Mouse (Mus musculus): ENCODE data around the gene Smc1b. TPM values are rescaled to one million over a fixed set of nuclear protein-coding genes. Genes with fewer than 3 reads are reported as not detected.

Gene Smc1b
- 0.15 TPM in 1 of 2 replicates, not detected in the other for polyA plus RNA-seq (2016; fragmentation: Nextera tagmentation; extraction: Ambion mirVana)

DNA sequence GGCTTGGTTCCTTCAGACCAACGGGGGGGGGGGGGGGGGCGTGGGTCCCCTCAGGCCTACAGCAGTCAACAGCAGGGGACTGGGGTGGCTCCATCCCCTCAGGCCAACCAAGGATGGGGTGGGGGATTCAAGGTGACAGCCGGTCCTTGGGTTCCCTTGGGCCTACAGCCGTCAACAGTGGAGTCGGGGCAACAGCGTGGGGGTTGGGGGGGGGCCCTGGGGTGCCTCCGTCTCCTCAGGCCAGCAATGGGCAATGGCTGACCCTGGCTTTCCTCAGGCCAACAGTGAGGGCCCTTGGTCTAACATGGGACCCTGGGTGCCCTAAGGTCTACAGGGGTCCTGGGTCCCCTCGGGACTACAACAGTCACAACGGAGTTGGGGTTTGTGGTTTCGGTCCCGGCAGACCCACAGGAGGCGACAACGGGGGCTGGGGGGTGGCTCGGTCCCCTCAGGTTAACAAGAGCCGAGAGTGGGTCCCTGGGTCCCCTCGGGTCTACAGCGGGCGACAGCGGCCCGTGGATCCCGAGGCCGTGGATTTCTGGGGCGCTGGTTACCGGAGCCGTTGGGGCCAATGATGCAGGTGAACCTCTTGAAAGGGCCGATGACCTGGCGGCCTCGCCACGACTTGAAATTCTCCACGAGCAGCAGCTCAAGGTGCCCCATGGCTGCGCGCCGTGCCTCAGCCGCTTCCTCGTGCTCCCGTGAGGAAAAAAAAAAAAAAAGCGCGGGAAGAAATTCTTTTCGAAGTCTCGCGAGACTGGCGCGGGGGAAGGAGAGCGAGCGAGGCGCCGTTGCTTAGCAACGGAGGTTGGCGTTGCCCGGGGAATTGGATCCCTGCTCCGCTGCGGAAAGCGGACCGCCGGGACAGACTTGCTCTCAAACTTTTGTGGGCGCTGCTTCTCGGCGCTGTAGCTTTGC, at the start of gene Smc1b, which contains the start of gene Ribc2:
TSS of gene Smc1b (minus strand) at position 690 of the 918 bp plus-strand sequence.
TSS of gene Ribc2 (plus strand) at position 804 of the 918 bp plus-strand sequence.
- Histone ChIP-seq H3K4me1 (replicated peaks) (peaks cover 15% of the 10 kb centered on the region), H3K27me3 (ENCODE audit: insufficient read depth, poor library complexity, severe bottlenecking) (peaks cover 32% of the 10 kb centered on the region), H3K4me3 (peak within 1 kb of the TSS; percentile 45), H3K27ac (peak within 1 kb of the TSS; percentile 78), H3K9me3 (peaks cover 6% of the 10 kb centered on the region; the same call in 1 of the 2 replicates), H3K36me3 (no peaks in the 10 kb centered on the region)
- 31% methylated on average over 57 of the region's 58 CpGs for WGBS
- peak; percentile 82 for DNase-seq (ENCODE audit: low spot score)

DNA sequence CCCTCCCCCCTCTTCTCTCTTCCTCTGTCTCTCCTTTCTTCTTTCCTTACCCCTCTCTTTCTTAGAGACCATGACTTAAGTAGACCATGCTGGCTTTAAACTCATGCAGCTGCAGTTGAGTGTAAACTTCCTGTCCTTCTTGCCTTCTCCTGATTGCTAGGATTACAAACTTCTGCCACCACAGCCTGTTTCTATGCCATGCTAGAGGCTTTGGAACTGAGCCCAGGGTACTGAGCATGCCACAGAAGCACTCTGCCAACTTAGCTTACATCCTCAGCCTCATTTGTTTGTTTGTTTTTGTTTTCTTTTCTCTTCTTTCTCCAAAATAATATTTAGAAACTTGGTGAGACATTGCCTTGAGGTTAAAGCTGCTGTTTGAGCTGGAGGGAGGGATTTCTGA, 48.6 kb upstream of the Smc1b start:
- no peaks in the 10 kb centered on the region for H3K9me3 ChIP-seq
- no peak overlapping the region for H3K4me3 ChIP-seq
- H3K4me1 ChIP-seq (replicated peaks), result peaks cover 9% of the 10 kb centered on the region
- DNase-seq (ENCODE audit: low spot score), result no peak
- H3K27ac ChIP-seq, result no peak overlapping the region
- no peaks in the 10 kb centered on the region for H3K27me3 ChIP-seq (ENCODE audit: insufficient read depth, poor library complexity, severe bottlenecking)
- no peaks in the 10 kb centered on the region for H3K36me3 ChIP-seq

DNA sequence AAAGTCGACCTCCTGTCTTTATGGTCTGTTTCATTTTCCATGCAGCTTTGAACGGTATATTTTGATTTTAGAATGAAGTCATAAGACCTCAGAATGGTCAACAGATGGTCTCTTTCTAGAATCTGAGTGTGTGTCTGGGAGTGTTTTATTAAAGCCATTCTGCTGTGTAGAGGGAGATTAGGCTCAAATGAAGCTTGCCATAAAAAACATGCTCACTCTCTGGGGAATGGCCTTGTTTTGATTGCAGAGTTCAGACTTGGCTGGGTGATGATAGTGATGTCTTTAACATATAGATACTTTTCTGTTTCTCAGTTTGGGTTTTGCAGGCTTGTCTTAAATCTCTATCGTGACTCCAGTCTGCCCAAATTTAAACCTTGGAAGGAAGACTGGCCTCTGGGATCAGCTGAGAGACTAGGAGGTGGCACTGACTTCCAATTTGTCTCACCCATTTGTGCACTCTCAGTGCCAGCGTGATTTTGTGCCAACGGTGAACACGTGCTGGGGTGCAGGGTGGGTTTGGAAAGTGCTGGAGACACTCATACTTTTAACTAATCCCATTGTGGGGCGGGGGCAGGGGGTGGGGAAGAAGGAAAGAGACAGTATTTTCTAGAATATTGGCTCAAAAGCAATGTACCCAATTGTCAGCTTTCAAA, 47.9 kb upstream of the Smc1b start:
- no peak for DNase-seq (ENCODE audit: low spot score)

DNA sequence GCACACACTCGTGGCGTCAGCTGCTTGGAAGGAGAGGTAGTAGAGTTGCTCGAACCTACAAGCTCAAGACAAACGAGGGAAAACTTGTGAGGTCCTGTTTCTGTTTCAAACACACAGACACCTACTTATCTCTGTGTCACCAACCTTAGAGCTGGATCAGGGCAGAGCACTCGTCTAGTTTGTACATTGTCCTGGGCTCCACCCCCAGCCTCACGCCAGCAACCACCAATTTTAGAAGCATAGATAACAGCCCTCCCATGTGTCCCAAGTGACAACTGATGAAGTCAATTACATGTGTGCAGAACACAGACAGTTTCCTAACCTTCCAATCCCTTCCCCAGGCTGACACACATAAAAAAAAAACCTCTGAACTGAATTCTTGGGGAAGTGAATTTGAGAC, 46.4 kb upstream of the Smc1b start:
- no peak for DNase-seq (ENCODE audit: low spot score)
- Histone ChIP-seq H3K4me3 (no peak overlapping the region), H3K4me1 (replicated peaks) (peaks cover 7% of the 10 kb centered on the region), H3K36me3 (no peaks in the 10 kb centered on the region), H3K27me3 (ENCODE audit: insufficient read depth, poor library complexity, severe bottlenecking) (no peaks in the 10 kb centered on the region), H3K27ac (no peak overlapping the region), H3K9me3 (no peaks in the 10 kb centered on the region)
- WGBS, result 87% methylated on average over 6 of the region's 6 CpGs

More for the DNA sequence above, 47.9 kb upstream of the Smc1b start:
- 75% methylated on average over 7 of the region's 7 CpGs for WGBS
- Histone ChIP-seq H3K36me3 (no peaks in the 10 kb centered on the region), H3K27ac (no peak overlapping the region), H3K4me1 (replicated peaks) (peaks cover 9% of the 10 kb centered on the region), H3K4me3 (no peak overlapping the region), H3K27me3 (ENCODE audit: insufficient read depth, poor library complexity, severe bottlenecking) (no peaks in the 10 kb centered on the region), H3K9me3 (no peaks in the 10 kb centered on the region)

DNA sequence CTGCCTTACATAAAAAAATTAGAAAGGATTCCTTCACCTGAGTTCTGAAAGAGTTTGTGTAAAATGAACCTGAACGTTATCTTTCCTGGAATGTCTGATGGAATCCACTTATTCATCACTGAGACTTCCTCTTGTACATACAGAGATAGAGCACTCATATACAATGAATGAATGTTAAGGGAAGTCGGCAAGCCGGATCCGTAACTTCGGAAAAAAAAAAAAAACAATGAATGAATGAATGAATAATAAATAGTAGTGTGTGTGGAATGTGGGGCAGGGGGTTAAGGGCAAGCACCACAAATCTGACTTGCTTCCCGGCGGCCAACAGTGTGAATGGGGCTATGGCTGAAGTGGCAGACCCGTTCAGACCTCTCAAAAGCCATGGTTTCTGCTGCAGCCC, 45.8 kb upstream of the Smc1b start:
- Histone ChIP-seq H3K27me3 (ENCODE audit: insufficient read depth, poor library complexity, severe bottlenecking) (no peaks in the 10 kb centered on the region), H3K9me3 (no peaks in the 10 kb centered on the region), H3K27ac (no peak overlapping the region), H3K4me3 (no peak overlapping the region), H3K4me1 (replicated peaks) (peaks cover 7% of the 10 kb centered on the region), H3K36me3 (no peaks in the 10 kb centered on the region)
- DNase-seq (ENCODE audit: low spot score), result no peak
- WGBS, result 75% methylated on average over 8 of the region's 8 CpGs

DNA sequence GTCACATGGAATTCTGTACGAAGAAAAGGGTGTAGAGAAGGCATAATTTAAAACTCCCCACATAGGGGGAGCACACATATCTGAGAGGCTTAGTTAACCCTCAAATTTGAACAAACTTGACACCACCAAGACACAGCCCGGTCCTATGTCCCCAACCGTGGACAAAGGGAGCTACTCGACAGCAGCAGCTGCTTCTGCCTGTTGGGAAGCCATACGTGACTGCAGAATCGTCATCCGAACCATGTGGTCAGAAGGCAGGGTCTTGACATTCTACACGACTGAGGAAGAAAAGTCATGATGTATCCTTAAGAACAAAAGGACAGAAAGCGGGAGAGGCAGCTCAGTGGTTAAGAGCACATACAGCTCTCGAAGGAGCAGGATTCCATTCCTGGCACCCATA, 42.3 kb upstream of the Smc1b start:
- Histone ChIP-seq H3K4me1 (replicated peaks) (peaks cover 7% of the 10 kb centered on the region), H3K4me3 (no peak overlapping the region), H3K9me3 (no peaks in the 10 kb centered on the region), H3K36me3 (no peaks in the 10 kb centered on the region), H3K27me3 (ENCODE audit: insufficient read depth, poor library complexity, severe bottlenecking) (no peaks in the 10 kb centered on the region), H3K27ac (no peak overlapping the region)
- whole genome bisulfite sequencing, result 78% methylated on average over 10 of the region's 10 CpGs
- DNase-seq (ENCODE audit: low spot score), result no peak

DNA sequence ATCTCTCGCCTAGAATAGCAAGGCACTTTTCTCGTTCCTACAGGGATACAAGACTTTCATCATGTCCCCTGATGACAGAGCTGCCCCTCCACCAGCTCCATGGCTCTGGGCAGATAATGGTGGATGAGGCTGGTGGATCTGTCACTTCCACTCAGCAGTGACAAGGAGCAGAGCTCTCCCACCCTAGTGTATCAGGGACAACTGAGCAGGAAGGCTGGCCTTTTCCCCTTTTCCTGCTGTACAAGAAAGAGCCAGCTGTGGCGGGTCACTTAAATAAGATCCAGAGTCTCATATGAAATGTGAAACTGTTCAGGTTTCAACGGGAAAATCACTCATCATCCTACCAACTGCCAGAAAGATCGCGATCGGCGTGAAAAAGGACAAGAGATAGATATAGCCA, 41.7 kb upstream of the Smc1b start:
- H3K27ac ChIP-seq, result no peak overlapping the region
- no peak for DNase-seq (ENCODE audit: low spot score)
- H3K4me1 ChIP-seq (replicated peaks), result peaks cover 7% of the 10 kb centered on the region
- WGBS, result 83% methylated on average over 8 of the region's 8 CpGs
- H3K9me3 ChIP-seq, result no peaks in the 10 kb centered on the region
- peaks cover 3% of the 10 kb centered on the region; the same call in 1 of the 2 replicates for H3K27me3 ChIP-seq (ENCODE audit: insufficient read depth, poor library complexity, severe bottlenecking)
- no peak overlapping the region for H3K4me3 ChIP-seq
- H3K36me3 ChIP-seq, result no peaks in the 10 kb centered on the region

DNA sequence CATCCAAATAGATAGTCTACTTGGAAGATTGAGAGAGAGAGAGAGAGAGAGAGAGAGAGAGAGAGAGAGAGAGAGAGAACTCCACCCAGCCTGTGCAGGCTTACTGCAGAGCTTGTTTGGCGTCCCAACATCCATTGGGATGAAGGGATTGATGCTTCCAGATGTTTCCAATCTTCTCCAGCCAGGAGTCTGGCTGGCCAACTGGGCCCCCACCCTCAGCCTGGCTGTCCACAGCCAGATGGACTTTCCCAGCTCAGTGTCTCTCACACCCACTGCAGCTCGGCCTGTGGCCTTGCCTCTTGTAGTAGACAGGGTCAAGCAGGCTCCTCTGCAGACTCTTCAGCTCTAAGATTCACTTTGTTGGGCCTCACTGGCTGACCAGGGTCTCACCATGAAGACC, 40.3 kb upstream of the Smc1b start:
- Histone ChIP-seq H3K4me3 (no peak overlapping the region), H3K9me3 (no peaks in the 10 kb centered on the region), H3K27ac (no peak overlapping the region; the same call in 1 of the 2 replicates), H3K4me1 (replicated peaks) (peaks cover 6% of the 10 kb centered on the region), H3K27me3 (ENCODE audit: insufficient read depth, poor library complexity, severe bottlenecking) (peaks cover 4% of the 10 kb centered on the region; the same call in 1 of the 2 replicates), H3K36me3 (no peaks in the 10 kb centered on the region)
- 82% methylated on average over 2 of the region's 2 CpGs for WGBS
- no peak for DNase-seq (ENCODE audit: low spot score)

DNA sequence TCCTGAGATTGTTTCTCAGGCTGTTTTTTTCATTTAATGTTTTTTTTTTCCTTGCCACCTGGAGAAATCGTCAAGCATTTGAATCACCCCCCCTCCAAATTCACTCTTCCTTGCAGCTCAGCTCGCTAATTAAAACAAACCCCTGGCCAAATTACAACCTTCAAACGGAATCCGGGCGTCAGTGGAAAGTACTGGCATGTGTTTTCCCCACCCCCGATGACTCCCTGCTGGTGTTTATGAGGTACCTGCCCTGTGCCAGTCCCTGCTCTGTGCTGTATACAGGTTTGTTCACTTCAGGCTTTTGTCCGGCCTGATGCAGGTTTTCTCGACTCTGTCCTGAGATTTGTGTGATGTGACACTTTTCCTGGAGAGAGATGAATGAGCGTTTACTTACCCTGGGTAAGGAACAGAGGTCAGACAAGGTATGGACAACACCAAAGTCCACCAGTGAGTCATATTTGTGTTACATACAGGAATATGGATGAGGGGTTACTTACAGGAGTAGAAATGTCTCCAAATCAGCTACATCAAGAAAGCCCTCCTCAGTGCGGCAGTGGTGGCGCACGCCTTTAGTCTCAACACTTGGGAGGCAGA, 35.4 kb upstream of the Smc1b start:
- H3K4me1 ChIP-seq (replicated peaks), result peaks cover 44% of the 10 kb centered on the region
- no peaks in the 10 kb centered on the region for H3K36me3 ChIP-seq
- no peaks in the 10 kb centered on the region for H3K9me3 ChIP-seq
- H3K27me3 ChIP-seq (ENCODE audit: insufficient read depth, poor library complexity, severe bottlenecking), result peaks cover 13% of the 10 kb centered on the region
- H3K4me3 ChIP-seq, result no peak overlapping the region
- H3K27ac ChIP-seq, result peak overlapping the region; percentile 31
- 52% methylated on average over 12 of the region's 12 CpGs for WGBS
- no peak for DNase-seq (ENCODE audit: low spot score)

DNA sequence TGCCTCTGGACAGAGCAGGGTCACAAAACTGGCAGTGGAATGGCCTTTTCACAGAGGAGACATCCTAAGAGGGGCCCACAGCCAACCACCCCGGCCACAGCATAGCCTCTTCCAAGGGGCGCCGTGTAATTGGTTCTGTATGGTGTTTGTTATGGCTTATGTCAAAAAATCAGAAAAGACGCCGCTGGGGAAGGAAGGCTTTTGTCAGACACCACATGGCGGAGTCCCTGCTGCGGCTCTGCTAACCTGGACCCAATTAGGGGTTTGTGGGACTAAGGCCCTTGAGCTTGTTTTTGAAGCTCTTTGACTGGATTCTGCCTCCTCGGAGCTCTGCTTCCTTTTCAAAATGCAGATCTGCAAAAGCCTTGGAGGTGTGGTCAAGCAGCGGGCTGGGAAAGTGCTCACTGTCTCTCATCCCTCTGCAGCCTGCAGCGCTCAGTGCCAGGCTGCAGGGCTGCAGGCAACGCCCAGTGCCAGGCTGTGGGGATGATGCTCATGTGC, 34.7 kb upstream of the Smc1b start:
- H3K27ac ChIP-seq, result peak overlapping the region; percentile 31
- 21% methylated on average over 11 of the region's 11 CpGs for WGBS
- H3K4me1 ChIP-seq (replicated peaks), result peaks cover 44% of the 10 kb centered on the region

DNA sequence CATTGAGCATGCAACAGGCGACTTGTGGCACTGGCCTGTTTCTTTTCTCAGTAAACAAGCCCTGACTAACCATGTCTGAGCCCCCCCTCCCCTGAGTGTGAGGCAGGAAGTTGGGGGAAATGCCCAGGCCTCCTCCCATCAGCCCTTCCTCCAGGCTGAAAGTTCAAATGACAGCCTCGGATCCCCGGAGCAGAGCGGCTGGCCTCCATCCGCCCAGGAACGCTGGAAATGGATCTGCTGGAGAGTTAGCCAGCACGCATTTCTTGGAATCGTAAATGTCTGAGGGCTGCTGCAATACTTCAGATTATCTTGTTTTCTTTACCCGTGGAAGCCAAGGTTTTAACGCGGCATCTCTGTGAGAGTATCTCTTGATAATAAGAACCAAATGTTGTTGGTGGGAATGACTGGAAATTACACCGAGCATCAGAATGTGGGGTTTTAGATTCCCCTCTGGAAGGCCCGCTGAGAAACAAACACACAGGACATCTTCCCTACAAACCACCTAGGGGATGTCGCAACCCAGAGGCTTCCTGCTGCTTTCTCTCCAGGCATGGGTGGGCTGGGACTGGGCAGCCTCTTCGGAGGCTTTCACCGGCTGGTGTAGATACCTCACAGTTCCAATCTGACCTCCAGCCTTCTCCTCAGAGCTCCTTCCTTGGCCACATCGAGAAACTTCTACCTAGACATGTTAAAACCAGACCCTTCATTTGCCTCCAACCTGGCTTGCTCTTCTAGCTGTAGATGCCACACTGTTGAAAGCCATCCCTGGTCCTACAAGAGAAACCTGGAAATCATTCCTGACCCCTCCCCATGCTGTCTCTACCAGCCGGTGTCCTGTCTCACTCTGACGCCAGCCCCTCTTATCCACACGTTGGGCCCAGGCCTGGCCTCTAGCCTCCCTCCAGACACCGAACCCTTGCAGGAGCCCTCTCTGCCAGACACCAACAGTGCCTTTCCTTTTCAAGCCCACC, 31.2 kb upstream of the Smc1b start:
- no peaks in the 10 kb centered on the region for H3K36me3 ChIP-seq
- H3K9me3 ChIP-seq, result no peaks in the 10 kb centered on the region
- 59% methylated on average over 21 of the region's 21 CpGs for WGBS
- H3K4me3 ChIP-seq, result no peak overlapping the region
- H3K27me3 ChIP-seq (ENCODE audit: insufficient read depth, poor library complexity, severe bottlenecking), result peaks cover 9% of the 10 kb centered on the region
- H3K27ac ChIP-seq, result peak overlapping the region; percentile 46; the same call in 1 of the 2 replicates
- peak; percentile 38 for DNase-seq (ENCODE audit: low spot score)
- peaks cover 44% of the 10 kb centered on the region for H3K4me1 ChIP-seq (replicated peaks)

More for the DNA sequence above, 34.7 kb upstream of the Smc1b start:
- H3K4me3 ChIP-seq, result peak overlapping the region; percentile 4; the same call in 1 of the 2 replicates
- peak; percentile 71 for DNase-seq (ENCODE audit: low spot score)
- H3K36me3 ChIP-seq, result no peaks in the 10 kb centered on the region
- H3K9me3 ChIP-seq, result no peaks in the 10 kb centered on the region
- H3K27me3 ChIP-seq (ENCODE audit: insufficient read depth, poor library complexity, severe bottlenecking), result peaks cover 13% of the 10 kb centered on the region

DNA sequence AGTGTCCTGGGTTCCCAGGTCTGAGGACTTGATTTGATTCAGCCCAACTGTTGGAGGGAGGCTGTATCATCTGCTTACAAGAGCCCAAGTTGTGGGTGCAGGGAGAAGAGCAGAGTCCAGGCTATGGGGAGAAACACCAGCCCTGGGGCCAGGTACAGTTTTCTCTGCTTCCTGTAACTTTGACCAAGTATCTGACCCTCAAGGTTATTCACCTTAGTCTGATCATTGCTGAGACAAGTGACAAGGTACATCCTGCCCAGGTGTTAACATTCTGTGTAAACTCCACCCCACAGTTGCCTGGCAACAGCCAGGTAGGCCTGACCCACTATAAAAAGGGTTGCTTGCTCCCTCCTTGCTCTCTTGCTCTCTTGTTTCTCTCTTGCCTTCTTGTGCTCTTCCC, 29.7 kb upstream of the Smc1b start:
- peaks cover 9% of the 10 kb centered on the region for H3K27me3 ChIP-seq (ENCODE audit: insufficient read depth, poor library complexity, severe bottlenecking)
- H3K4me1 ChIP-seq (replicated peaks), result peaks cover 31% of the 10 kb centered on the region
- H3K9me3 ChIP-seq, result no peaks in the 10 kb centered on the region; the same call in 1 of the 2 replicates
- DNase-seq (ENCODE audit: low spot score), result no peak
- no peaks in the 10 kb centered on the region for H3K36me3 ChIP-seq
- H3K4me3 ChIP-seq, result no peak overlapping the region
- H3K27ac ChIP-seq, result no peak overlapping the region

All from hindbrain, embryonic 10.5 days (tissue).